Mouse (Mus musculus): ENCODE data around the gene Dcp1a.

- TF ChIP-seq FOSL1 (IDR thresholded peaks at IDR 0.05; ENCODE audit: insufficient read depth, low read length, poor library complexity, severe bottlenecking): no peak
- no peak for TF ChIP-seq CTCF (IDR thresholded peaks at IDR 0.05; ENCODE audit: control insufficient read depth, insufficient read depth, insufficient read length)
- TF ChIP-seq USF1 (IDR thresholded peaks at IDR 0.05; ENCODE audit: low read depth): no peak
- no peak for TF ChIP-seq MAX (IDR thresholded peaks at IDR 0.05)
- no peak for TF ChIP-seq CEBPB (IDR thresholded peaks at IDR 0.05; ENCODE audit: low read depth)
Measured at GRCm38 (mm10) chr14:30541541-30541940, 62.2 kb downstream of the Dcp1a start.
